Mouse (Mus musculus): ENCODE data around the gene Rin2.
A peak's percentile ranks its signal among the peaks of the same experiment; 100 is the strongest.
"Not testable (repeated sequence)": the region's sequence is repeated elsewhere in the genome, so short reads cannot be mapped to it uniquely, and the experiment has no call there.

Rin2 gene

GRCm38 (mm10) chr2:145900318-145900717, 225.3 kb downstream of the Rin2 start:
- not testable (repeated sequence) for DNase-seq (ENCODE audit: low spot score)

GRCm38 (mm10) chr2:145901861-145902260, 226.8 kb downstream of the Rin2 start, which contains the start of gene Naa20:
TSS of gene Naa20 (plus strand) at chr2:145902099.
- DNase-seq (ENCODE audit: low spot score) = no peak

GRCm38 (mm10) chr2:145903061-145903901, 228.3 kb downstream of the Rin2 start:
- peak; percentile 57 for DNase-seq (ENCODE audit: low spot score)

- no peak for DNase-seq (ENCODE audit: low spot score)
Measured at GRCm38 (mm10) chr2:145903983-145904616, 229.1 kb downstream of the Rin2 start.

GRCm38 (mm10) chr2:145905156-145905555, 230.1 kb downstream of the Rin2 start:
- no peak for DNase-seq (ENCODE audit: low spot score)

- DNase-seq (ENCODE audit: low spot score) = not testable (repeated sequence)
Measured at GRCm38 (mm10) chr2:145905884-145906283, 230.9 kb downstream of the Rin2 start.

- no peak for DNase-seq (ENCODE audit: low spot score)
Measured at GRCm38 (mm10) chr2:145920941-145921650, 246.1 kb downstream of the Rin2 start.

- DNase-seq (ENCODE audit: low spot score) = peak; percentile 58
Measured at GRCm38 (mm10) chr2:145934339-145935231, 259.6 kb downstream of the Rin2 start, which contains the start of the genes Cfap61 and Crnkl1. TSS of gene Cfap61 (plus strand) at chr2:145934784. TSS of gene Crnkl1 (minus strand) at chr2:145935014.

- no peak for DNase-seq (ENCODE audit: low spot score)
Measured at GRCm38 (mm10) chr2:145936975-145937374, 262.0 kb downstream of the Rin2 start.
